Mouse (Mus musculus) R1 (cell line): ENCODE data around the gene Ube2e1.

Source experiments
- DNase-seq: peaks from one replicate; pipeline ENCODE4 v3.0.0-alpha.2; 2018; ENCODE audit warnings: low read depth, low spot score

Gene Ube2e1

DNA sequence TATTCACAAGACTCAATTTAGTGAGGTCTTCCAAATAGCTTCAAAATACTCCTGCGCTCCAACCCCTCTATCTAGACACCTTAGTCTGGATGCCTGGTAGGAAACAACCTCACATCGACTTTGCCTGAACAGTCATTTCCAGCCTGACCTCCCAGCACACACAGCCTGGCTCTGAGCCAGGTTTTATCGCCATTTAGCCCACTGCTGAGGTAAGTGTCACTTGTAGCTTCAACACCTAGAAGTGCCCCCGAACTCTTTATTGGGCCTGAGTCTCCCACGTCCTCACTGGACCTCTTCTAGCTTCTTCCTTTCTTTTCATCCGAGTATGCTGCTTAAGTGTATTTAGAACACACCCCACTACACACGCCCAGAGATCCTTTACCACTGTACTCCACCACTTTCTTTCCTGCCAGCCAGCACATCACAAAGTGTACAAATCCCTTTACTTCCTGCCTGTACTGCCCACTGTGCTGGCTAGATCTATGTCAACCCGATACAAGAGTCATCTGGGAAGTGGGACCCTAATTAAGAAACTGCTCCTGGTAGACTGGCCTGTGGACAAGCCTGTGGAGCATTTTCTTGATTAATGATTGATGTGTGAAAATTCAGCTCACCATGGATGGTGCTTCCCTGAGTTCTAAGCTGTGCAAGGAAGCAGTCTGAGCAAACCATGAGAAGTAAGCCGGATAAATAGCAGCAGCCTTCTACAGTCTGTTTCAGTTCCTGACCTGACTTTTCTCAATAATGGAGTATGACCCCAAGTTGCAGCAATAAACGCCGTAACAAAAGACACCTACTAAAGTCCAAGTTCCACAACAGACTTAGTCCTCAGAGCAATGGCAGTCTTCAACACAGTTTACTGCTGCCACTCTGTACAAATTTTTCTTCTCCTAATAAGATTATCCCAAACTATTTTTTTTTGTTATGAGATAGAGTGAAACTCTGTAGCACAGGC is 13.9 kb downstream of the Ube2e1 start:
- DNase-seq = no peak

DNA sequence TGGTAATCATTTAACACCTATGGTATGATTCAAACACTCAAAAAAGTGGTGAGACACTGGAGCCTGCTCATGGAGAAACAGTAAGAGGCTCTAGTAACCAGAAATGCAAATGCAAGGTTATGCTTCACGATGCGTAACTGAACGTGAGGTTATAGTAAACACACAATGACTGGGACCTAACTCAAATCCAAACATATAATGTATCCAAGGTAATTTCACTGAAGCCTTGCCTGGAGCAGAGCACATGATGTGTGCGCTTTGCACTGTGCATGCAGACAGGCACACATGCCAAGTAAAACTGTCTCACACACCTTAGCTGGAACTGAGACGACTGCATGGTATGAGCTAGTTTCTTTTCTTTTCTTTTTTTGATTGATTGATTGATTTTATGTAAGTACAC is 27.5 kb downstream of the Ube2e1 start:
- no peak for DNase-seq

- no peak for DNase-seq
These were observed 28.4 kb downstream of the Ube2e1 start for GRCm38 (mm10) chr14:18303262-18303661.

GRCm38 (mm10) chr14:18302750-18303149 is 28.9 kb downstream of the Ube2e1 start:
- DNase-seq = no peak

DNA sequence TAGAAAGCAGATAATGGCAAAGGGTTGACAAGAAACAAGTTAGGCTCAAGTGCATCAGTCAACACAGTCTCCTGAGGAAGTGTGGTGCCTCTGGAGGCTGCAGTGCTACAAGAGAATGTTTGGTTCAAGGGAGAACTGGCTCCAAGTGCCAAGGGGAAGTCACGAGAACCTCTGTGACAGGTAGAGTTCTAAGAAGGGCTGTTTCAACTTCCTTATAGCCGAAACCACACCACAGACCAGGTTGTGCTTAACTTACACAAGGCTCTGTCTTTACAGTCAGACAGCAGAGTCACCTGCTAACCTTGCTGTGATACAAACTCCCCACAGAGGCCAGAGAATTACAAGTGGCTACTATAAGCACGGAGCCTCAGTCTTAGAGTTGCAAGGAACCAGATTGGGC is 30.1 kb downstream of the Ube2e1 start:
- no peak for DNase-seq

- peak; percentile 31 for DNase-seq
These were observed 31.0 kb downstream of the Ube2e1 start for GRCm38 (mm10) chr14:18300676-18301075.

DNA sequence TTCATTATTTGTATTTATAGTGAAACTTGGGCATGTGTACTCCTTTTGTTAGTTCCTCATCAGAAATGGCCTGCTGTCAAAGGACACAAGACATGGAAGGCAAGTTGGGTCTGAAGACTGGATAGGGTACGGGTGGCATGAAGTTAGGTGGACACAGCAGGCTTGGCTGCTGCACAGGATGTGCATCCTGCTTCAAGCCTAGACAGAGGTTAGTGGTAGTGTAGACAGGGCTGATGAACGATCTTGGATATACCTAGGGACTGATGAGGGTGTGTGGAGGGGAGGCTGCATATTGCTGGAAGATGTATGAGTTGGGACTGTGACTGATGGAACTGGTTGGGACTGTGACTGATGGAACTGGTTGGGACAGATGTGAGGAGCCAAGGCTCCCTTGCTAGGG is 32.8 kb downstream of the Ube2e1 start:
- no peak for DNase-seq

- no peak for DNase-seq
These were observed 34.2 kb downstream of the Ube2e1 start for GRCm38 (mm10) chr14:18297441-18297840.

DNA sequence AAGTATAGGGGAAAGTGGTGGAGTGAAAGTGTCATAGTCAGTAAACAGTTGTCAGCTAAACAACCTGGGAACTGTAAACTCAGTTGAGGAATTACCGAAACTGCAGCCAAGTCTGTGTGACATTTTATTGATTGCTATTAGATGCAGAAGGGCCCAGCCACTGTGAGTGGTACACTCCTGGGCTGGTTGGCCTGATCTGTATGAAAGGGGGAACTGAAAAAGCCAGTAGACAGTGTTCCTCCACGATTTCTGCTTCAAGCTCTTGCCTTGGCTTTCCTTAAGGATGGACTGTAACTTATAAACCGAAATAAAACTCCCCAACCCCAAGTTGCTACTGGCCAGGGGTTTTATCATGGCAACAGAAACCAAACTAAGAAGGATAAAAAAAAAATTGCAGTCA is 39.1 kb downstream of the Ube2e1 start:
- DNase-seq = no peak

DNA sequence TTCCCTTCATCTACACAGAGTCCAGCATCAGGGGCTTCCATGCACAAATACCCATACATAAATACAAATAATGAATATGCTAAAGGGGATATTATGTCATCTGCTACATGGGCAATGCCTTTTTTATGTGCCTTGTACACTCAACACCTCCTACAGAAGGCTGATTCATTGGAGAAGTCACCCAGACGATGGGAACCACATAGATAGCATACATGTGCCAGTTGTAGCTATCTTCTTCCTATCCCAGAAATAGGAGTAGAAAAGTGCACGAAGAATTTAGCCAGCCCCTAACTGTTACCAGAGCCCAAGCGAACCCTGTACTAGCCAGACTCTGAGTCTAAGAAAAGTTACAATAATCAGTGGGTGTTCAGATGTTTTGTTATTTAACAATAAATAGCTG is 39.5 kb downstream of the Ube2e1 start:
- no peak for DNase-seq

DNA sequence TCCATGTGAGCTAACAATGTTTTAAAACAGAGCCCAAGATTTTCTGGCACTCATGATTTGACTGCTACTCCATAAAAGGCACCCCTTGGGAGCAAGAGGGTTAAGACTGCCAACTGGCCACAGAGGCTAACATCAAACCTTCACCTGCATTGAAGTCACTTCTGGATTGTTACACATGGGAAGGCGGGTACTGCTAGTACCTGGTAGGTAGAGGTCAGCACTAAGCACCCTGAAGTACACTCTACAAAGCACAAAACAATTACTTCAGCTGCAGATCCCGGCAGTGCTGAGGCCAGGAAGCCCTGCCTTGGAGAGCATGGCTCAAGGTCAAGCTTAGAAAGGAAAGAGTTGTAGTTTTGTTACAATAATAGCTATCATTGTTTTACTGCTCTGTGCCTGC is 44.3 kb downstream of the Ube2e1 start:
- DNase-seq = no peak

GRCm38 (mm10) chr14:18286441-18286840 is 45.2 kb downstream of the Ube2e1 start:
- DNase-seq = no peak

GRCm38 (mm10) chr14:18285476-18285875 is 46.2 kb downstream of the Ube2e1 start:
- no peak for DNase-seq

GRCm38 (mm10) chr14:18284581-18284980 is 47.1 kb downstream of the Ube2e1 start:
- peak; percentile 28 for DNase-seq

- no peak for DNase-seq
These were observed 51.3 kb downstream of the Ube2e1 start for GRCm38 (mm10) chr14:18280375-18280774.

DNA sequence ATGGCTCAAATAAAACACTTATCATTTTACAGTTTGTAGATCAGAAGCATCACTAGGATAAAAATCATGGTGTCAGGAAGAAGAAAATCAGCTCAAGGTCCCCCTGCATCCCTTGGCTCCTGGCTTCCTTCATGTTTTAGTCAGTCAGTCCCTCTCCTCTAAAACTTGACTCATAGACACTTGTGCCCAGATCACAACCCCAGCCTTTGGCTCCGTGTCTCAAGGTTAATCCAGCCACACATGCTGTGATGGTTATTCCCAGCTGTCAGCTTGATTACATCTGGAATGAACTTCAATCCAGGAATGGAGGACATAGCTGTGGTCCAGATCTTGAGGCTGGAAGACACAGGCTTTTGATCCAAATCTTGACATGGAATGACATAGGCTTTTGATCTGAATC is 57.1 kb downstream of the Ube2e1 start:
- no peak for DNase-seq

- no peak for DNase-seq
These were observed 60.0 kb downstream of the Ube2e1 start for GRCm38 (mm10) chr14:18271666-18272065.

DNA sequence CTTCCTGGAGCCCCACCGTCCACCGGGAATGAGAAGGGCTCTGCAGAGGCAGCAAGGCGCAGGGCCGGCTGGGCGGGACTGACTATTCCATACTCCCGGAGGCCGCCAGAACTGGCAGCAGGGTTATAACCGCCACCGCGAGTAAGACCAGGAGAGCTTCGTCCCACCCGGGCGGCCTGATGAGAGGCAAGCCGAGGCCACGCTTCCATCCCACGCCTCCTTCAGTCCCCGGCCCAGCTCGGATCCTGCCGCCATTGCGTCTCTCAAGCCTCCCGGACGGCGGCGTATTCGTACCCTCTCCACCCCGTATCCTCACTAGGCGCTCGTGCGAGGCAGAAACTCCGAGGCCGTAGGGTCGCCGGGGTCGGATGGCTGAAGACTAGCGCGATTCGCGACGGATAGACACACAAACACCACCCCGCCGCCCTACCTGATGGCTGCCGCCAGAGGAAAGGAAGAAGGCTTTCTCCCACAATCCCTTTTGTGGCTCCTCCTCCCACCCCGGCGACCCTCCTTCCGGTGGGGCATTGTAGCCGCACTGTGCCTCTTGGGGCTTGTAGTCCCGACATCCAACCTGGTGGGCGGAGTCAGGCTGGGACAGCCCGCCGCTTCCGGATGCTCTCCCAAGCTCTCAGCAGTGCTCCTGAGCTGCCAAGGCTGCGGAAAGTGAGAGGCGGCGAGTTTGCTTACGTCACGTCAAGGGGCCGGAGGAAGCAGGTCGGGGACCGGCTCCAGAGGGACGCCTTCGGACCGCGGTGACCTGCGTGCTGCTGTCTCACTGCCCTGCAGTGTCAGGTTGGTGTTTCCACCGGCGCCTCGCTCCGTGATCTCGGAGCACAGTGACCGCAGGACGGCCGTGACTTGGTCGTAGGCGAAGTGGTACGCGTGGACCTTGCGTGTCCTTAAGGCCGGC is 60.9 kb downstream of the Ube2e1 start, which contains the start of the genes Nkiras1 and Rpl15:
TSS of gene Nkiras1 (plus strand) at position 608 of the 913 bp plus-strand sequence.
TSS of gene Rpl15 (minus strand) at position 863 of the 913 bp plus-strand sequence.
- peak; percentile 99 for DNase-seq

DNA sequence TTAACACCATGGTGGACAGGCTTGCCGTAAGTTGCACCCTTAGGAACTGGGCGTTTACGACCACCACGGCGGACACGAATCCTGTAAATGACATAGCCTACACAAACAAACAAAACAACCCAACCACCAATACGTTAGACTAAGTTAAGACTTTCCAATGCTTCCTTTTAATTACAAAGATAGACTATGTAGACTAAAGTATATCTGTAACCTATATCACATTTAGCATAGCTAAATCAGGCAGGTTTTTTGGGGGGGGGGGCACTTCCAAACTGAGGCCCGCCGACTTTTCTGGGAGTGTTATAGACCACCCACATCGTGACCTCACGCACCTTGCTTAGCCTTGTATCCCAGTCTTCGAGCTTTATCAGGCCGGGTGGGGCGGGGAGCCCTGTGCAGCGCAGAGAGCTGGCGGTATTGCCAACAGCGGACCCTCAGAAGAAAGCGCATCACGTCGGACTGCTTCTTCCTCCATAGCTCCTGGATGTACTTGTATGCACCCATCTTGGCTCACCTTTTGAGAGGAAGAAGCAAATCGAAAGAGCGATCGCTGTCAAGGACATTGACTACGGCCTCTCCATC is 61.6 kb downstream of the Ube2e1 start:
- peak; percentile 55 for DNase-seq

DNA sequence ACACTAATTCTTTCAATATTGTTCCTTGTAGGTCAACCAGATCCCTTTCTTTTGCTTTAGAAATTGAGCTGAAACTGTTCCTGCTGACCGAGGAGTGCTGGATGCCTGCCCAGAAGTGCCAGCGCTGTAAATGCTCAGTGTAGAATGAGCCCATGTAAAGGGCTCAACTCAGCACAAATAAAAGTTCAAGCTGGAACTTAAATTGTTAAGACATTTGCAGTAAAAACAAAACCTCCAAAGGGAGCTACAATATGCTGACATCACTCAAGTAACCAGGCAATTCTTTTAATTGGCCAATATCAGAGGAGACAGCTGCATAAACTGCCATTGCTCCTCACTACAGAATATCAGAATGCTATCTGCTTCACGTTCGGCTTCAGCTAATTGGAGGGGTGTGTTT is 68.2 kb downstream of the Ube2e1 start:
- DNase-seq = no peak

DNA sequence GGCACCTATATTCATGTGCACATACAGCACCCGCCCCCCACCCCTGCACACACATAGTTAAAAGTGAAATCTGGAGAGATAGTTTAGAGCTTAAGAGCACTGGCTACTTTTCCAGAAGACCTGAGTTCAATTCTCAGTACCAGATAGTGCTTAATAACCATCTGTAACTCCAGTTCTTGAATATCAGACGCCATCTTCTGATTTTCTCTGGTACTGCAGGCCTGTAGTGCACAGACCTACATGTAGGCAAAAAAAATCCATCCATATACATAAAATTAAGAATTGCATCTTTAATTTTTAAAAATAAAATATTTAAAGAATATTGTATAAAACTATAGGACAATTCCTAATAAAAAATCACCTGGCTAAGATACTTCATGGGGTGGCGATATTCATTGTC is 70.5 kb downstream of the Ube2e1 start:
- DNase-seq = peak; percentile 54

GRCm38 (mm10) chr14:18242638-18243130 is 89.0 kb downstream of the Ube2e1 start:
- no peak for DNase-seq
